Mouse (Mus musculus): ENCODE measurements around the gene Fam83f.

DNA sequence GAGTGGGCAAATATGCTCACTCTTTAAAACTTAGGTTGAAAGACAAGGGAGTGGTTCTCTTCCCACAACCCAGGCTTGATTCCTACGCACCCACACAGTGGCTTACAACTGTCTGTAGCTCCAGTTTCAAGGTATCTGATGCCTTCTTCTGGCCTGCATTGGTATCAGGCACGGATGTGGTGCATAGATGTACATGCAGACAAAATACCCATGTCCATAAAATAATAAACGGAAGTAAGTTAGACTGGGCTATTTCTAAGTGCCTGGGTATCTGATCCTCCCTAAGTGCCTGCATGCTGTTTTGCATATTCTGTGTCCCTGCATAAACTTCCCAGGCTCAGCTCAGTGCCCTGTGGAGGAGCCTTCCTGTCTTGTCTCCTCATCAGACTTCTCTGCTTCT is 59.9 kb downstream of the Fam83f start:
- TF ChIP-seq CTCF (IDR thresholded peaks at IDR 0.05; ENCODE audit: control insufficient read depth, insufficient read depth, insufficient read length) (no peak), MYOG (IDR thresholded peaks at IDR 0.05; ENCODE audit: control insufficient read depth, extremely low read depth, insufficient read length) (no peak), FOSL1 (IDR thresholded peaks at IDR 0.05; ENCODE audit: insufficient read depth, low read length, poor library complexity, severe bottlenecking) (no peak), USF1 (IDR thresholded peaks at IDR 0.05; ENCODE audit: low read depth) (no peak), MAX (IDR thresholded peaks at IDR 0.05) (no peak), CEBPB (IDR thresholded peaks at IDR 0.05; ENCODE audit: low read depth) (no peak)
